ENCODE assay signal across 27 mouse cellular contexts in genomic region chr15:94307888-94308287, GRCm38 (mm10).
"Had no signal": no experiment of that assay in that cellular context is flagged by ENCODE, and none has a peak within 500 bp of the region (broad histone marks: within the 10 kb centered on the region; RNA-seq: fewer than 3 reads in every experiment).

No protein-coding gene starts in this region.

- H3K27ac ChIP-seq: gastrocnemius, adult 2 months; heart, embryonic 10.5 days; hindbrain, embryonic 10.5 days; hindbrain, embryonic 12.5 days; hindbrain, embryonic 14.5 days; intestine, embryonic 15.5 days; kidney, embryonic 15.5 days; kidney, postnatal 0 days; limb, embryonic 13.5 days; limb, embryonic 15.5 days; liver, embryonic 12.5 days had no signal

- H3K9me3 ChIP-seq: heart, embryonic 10.5 days; heart, embryonic 12.5 days; hindbrain, embryonic 10.5 days; hindbrain, embryonic 12.5 days; intestine, embryonic 15.5 days; kidney, embryonic 15.5 days; limb, embryonic 13.5 days; limb, embryonic 15.5 days; liver, embryonic 12.5 days had no signal

- H3K4me3 ChIP-seq: gastrocnemius, adult 2 months; heart, embryonic 10.5 days; heart, embryonic 12.5 days; hindbrain, embryonic 10.5 days; hindbrain, embryonic 12.5 days; intestine, embryonic 15.5 days; kidney, embryonic 15.5 days; limb, embryonic 13.5 days; limb, embryonic 15.5 days; liver, embryonic 12.5 days had no signal

- H3K4me2 ChIP-seq: heart, embryonic 12.5 days; hindbrain, embryonic 12.5 days; hindbrain, embryonic 14.5 days; intestine, embryonic 15.5 days; kidney, embryonic 15.5 days; limb, embryonic 13.5 days; limb, embryonic 15.5 days; liver, embryonic 12.5 days had no signal

- ATAC-seq: hindbrain, embryonic 16.5 days; inflammation-experienced regulatory T-cells, adult 6 months; intestine, embryonic 15.5 days; liver, embryonic 12.5 days had no signal

- H3K27me3 ChIP-seq: heart, embryonic 12.5 days; hindbrain, embryonic 12.5 days; intestine, embryonic 15.5 days; kidney, embryonic 15.5 days; limb, embryonic 13.5 days; limb, embryonic 15.5 days; liver, embryonic 12.5 days had no signal

- DNase-seq: gastrocnemius, adult 2 months; gastrocnemius, postnatal 10 days; gastrocnemius, postnatal 25 days; heart, adult 18-20 months; heart, postnatal 10 days; heart, postnatal 4 days; kidney, adult 11 months; kidney, adult 2 months; kidney, adult 9 months; kidney, postnatal 14 days; kidney, postnatal 36 days; layer of hippocampus, adult 9-11 months; layer of hippocampus, postnatal 36 days; left cerebral cortex, postnatal 4 days had no signal

- H3K4me1 ChIP-seq: heart, embryonic 10.5 days; heart, embryonic 12.5 days; hindbrain, embryonic 10.5 days; hindbrain, embryonic 12.5 days; intestine, embryonic 15.5 days; kidney, embryonic 15.5 days; limb, embryonic 13.5 days; limb, embryonic 15.5 days; liver, embryonic 12.5 days had no signal

- H3K9ac ChIP-seq: heart, embryonic 12.5 days; hindbrain, embryonic 12.5 days; hindbrain, embryonic 14.5 days; intestine, embryonic 15.5 days; kidney, embryonic 15.5 days; limb, embryonic 13.5 days; limb, embryonic 15.5 days; liver, embryonic 12.5 days had no signal

- H3K36me3 ChIP-seq: heart, embryonic 10.5 days; heart, embryonic 12.5 days; hindbrain, embryonic 10.5 days; hindbrain, embryonic 12.5 days; intestine, embryonic 15.5 days; kidney, embryonic 15.5 days; limb, embryonic 13.5 days; limb, embryonic 15.5 days; liver, embryonic 12.5 days had no signal
